Mouse (Mus musculus): ENCODE results near the gene Btn1a1.

DNA sequence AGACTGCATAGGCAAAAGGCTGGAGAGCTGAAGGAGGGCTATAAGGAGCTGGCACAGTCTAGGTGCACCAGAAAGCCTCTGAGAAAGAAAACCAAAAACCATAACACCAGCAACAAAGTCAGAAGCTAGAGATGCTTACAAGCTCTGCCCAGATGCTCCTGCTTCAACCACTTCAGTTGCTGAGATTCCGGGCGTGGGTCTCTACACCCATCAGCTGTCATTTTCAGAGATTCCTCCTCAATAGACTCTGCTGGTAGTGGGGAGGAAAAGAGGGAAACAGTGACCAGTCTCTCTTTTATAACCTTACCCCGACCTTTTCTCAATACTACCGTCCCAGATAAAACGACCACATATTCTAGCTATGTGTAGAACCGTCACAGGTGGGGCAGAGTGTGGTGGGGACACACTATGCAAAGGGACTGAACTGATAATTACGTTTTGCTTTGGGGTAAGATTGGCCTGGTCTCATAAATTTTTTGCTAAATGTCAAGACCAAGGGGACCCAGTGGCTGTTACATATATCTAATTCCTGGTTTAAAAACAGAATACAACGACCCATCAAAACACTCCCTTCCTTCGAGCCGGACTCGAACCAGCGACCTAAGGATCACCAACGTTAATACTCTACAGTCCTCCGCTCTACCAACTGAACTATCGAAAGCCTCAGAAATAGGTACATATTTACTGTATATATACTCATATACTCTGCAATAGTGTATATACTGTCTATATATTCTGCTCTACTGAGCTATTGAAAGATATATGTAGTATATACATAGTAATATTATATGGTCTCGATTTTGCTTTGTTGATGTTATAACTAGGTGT lies 37.3 kb downstream of the Btn1a1 start:
- TF ChIP-seq CTCF (IDR thresholded peaks at IDR 0.05; ENCODE audit: low read depth): no peak
- no peak for TF ChIP-seq EP300 (IDR thresholded peaks at IDR 0.05; ENCODE audit: low read depth)
